Mouse (Mus musculus) left cerebral cortex, adult 8-10 months (tissue): ENCODE measurements around the gene Tmem106a. TPM values are rescaled to one million over a fixed set of nuclear protein-coding genes. Genes with fewer than 3 reads are reported as not detected.
A peak's percentile ranks its signal among the peaks of the same experiment; 100 is the strongest.

Source experiments
- DNase-seq, 2 experiments: peaks; one replicate each; pipeline ENCODE4 v3.0.0; 2022; ENCODE audit warnings: low spot score in 2 of 2
- total RNA-seq, 4 experiments: library from RNA; stranded (reverse); gene quantifications; 2 replicates each; pipeline ENCODE4 v1.2.4; 2022

Tmem106a gene
- total RNA-seq, 4 experiments from 2014 or later: 0.97 to 3.1 (median 2.2) TPM

DNA sequence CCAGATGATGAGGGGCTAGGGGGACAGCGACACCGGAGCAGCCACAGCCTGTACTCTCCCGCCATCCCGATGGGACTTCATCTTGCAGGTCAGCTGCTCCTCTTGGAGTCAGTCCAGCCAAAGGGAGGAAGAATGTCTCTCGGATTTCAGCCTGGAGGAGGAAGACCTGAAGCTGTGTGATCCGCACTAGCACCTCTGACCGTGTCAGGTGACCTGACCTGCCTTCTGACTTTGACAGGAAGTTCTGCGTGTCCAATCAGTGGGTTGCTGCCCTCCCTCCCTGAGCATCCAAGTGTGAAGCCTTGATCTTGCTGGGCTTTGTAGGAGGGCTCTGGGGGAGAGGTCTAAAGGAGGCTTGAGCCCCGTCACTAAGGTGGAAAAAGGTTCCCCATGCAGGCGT lies 53.6 kb downstream of the Tmem106a start:
- DNase-seq: no peak

DNA sequence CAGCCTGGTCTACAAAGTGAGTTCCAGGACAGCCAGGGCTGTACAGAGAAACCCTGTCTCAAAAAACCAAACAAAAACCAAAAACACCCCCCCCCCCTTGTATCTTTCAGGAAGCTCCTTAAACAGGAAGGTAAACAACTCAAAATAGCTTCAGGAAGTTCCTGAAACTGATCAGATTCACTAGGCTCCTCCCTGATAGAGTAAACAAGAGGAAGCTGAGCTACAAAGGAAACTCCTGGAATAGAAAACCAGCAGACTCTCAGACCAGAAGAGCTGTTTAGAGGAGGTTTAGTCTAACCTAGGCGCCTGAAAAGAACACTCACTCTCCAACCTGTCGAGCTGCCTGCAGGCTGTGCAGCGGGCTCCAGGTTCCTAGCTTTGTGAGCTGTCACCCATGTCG lies 57.7 kb downstream of the Tmem106a start:
- no peak for DNase-seq

DNA sequence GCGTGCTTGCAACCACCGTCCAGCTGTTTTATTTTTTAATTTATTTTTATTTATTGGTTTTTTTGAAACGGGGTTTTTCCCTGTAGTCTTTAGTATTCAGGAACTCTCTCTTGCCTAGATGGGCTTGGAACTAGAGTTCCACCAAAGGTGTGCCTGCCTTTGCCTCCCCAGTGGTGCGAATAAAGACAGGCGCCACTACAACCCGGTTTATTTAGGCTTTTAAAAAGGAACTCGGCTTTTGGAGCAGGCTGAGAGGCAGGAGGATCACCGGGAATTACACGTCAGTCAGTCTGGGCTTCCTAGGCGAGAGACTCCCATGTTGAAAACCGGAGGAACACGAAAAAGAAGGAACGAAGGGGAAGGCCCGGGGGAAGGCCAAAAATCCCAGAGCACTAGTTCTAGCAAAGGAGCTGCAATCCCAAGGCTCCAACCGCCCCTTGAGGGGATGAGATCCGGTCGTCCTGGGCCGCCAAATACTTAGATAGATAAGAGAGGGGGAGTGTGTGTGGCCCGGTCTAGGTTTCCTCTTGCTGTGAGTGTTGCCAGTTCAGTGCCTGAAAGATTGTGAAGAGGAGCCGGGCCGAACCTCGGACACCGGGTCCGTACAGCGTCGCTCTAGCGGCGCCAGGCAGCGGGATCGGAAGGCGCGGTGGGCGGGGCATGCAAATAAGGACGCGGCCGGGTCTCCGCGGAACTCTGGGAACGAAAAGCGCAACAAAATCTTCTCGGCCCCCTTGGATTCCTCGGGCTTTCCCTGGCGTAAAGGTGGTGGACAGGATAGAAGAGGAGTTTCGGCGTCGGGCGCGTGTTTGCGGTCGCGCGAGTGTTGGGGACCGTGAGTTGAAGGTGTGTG lies 59.0 kb downstream of the Tmem106a start:
- DNase-seq: peak; percentile 66 to 77

Other genes with a start within 250 kb of the Tmem106a start
- gene G6pc, start 214.7 kb upstream of the Tmem106a start, total RNA-seq: not detected
- gene Aarsd1, start 164.6 kb upstream of the Tmem106a start, total RNA-seq: 10 to 100 TPM; 47.2 to 57.2 (median 47.5) TPM
- gene Gm27029, start 157.4 kb upstream of the Tmem106a start, total RNA-seq: 1 to 10 TPM; 4.4 to 6.6 (median 5.2) TPM
- 10 to 100 TPM; 31.1 to 37.3 (median 34.4) TPM for gene Rundc1, start 157.2 kb upstream of the Tmem106a start, total RNA-seq
- 1 to 10 TPM; 2.1 to 3.5 (median 3.1) TPM for gene Ptges3l, start 156.9 kb upstream of the Tmem106a start, total RNA-seq
- gene Rpl27, start 139.9 kb upstream of the Tmem106a start, total RNA-seq: 10 to 100 TPM; 20.6 to 44.6 (median 32.7) TPM
- 1 to 10 TPM; 2.8 to 4.8 (median 3.3) TPM for gene Ifi35, start 133.8 kb upstream of the Tmem106a start, total RNA-seq
- 100 to 1,000 TPM; 156 to 190 (median 176) TPM for gene Rnd2, start 117.2 kb upstream of the Tmem106a start, total RNA-seq
- 10 to 100 TPM; 40.7 to 54.4 (median 45.8) TPM for gene Vat1, start 116.0 kb upstream of the Tmem106a start, total RNA-seq
- 1 to 10 TPM in 3 of 4 experiments, under 1 TPM in 1; 0.78 to 1.4 (median 1.3) TPM for gene Brca1, start 30.3 kb upstream of the Tmem106a start, total RNA-seq
- gene Nbr1, start 30.1 kb upstream of the Tmem106a start, total RNA-seq: 100 to 1,000 TPM; 131 to 144 (median 133) TPM
- gene Gm11634, start 17.0 kb downstream of the Tmem106a start, total RNA-seq: not detected
- gene Rdm1, start 45.0 kb downstream of the Tmem106a start, total RNA-seq: 10 to 100 TPM in 2 of 4 experiments, 1 to 10 TPM in 2; 7.8 to 11.5 (median 9.5) TPM
- 10 to 100 TPM; 25.0 to 36.9 (median 30.7) TPM for gene Arl4d, start 83.3 kb downstream of the Tmem106a start, total RNA-seq
- gene Dhx8, start 150.7 kb downstream of the Tmem106a start, total RNA-seq: 10 to 100 TPM; 30.7 to 36.4 (median 32.0) TPM
- gene Etv4, start 203.1 kb downstream of the Tmem106a start, total RNA-seq: 10 to 100 TPM; 10.2 to 13.5 (median 11.1) TPM